Mouse (Mus musculus): ENCODE data around the gene Apobec2. TPM values are rescaled to one million over a fixed set of nuclear protein-coding genes. Genes with fewer than 3 reads are reported as not detected.

The Apobec2 gene
- polyA plus RNA-seq, 1 experiment, result 11.2 TPM

DNA sequence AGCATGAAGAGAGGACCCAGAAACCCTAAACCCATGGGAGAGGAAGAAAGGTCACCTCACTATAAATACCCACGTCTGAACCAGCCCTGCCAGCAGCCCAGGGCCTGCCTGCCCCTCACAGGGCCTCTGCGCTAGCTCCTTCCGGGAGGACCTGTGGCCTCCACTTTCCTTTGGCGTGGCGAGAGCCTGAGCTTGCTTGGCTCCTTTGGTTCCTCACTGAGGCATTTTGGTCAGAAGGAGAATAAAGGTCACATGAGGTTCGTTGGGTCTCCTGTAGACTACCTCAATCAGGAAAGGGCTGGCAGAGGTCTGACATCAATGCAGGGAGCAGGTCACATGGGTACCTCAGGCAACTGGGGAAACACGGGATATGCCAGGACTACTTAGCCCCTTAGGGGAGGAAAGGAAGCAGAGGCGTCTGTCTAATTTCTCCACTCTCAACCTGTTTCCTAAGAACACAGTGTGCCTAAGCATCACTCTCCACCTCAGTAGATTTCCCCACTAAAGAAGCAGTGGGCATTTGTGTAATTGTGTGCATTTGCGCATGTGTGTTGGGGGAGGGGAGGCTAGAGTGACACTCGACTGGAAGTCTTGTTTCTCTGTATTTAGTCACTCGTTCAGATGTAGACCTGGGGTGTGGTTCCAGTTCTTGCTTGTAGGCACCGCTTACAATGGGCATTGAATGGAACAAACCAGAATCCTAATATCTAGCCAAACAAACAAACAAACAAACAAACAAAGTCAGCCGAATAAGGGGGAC, 5.6 kb downstream of the Apobec2 start:
- Histone ChIP-seq H3K27ac (replicated peaks; ENCODE audit: low read depth, low read length) (no peak overlapping the region), H3K4me3 (ENCODE audit: insufficient read depth, low read depth, low read length) (no peak overlapping the region), H3K4me1 (ENCODE audit: control insufficient read depth, insufficient read depth, insufficient read length, low read length) (peaks cover 6% of the 10 kb centered on the region)

- Histone ChIP-seq H3K27ac (replicated peaks; ENCODE audit: low read depth, low read length) (no peak overlapping the region), H3K4me3 (ENCODE audit: insufficient read depth, low read depth, low read length) (no peak overlapping the region), H3K4me1 (ENCODE audit: control insufficient read depth, insufficient read depth, insufficient read length, low read length) (peaks cover 6% of the 10 kb centered on the region)
Measured at GRCm38 (mm10) chr17:48425823-48426612, 6.7 kb downstream of the Apobec2 start.

GRCm38 (mm10) chr17:48424237-48424636, 8.5 kb downstream of the Apobec2 start:
- no peak overlapping the region for H3K4me3 ChIP-seq (ENCODE audit: insufficient read depth, low read depth, low read length)
- peaks cover 6% of the 10 kb centered on the region for H3K4me1 ChIP-seq (ENCODE audit: control insufficient read depth, insufficient read depth, insufficient read length, low read length)
- H3K27ac ChIP-seq (replicated peaks; ENCODE audit: low read depth, low read length), result no peak overlapping the region

GRCm38 (mm10) chr17:48419571-48419970, 13.2 kb downstream of the Apobec2 start:
- no peak overlapping the region for H3K4me3 ChIP-seq (ENCODE audit: insufficient read depth, low read depth, low read length)
- no peak overlapping the region for H3K27ac ChIP-seq (replicated peaks; ENCODE audit: low read depth, low read length)

DNA sequence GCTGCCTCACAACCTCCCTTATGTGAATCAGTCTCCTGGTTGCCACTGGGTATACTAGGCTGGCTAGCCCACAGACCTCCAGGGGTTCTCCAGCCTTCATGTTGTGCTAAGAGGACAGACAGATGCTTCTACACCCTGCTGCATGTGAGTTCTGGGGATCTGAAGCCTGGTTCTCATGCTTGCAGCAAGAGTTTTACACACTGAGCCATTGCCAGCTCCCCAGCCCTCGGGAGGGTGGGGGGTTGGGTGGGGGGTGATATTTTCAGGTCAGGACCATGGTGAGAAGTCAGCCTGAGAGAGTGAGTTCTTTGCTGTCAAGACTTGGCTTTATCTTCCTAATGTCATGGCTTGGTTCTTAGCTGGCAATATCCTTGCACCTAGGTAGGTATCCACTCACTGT, 13.9 kb downstream of the Apobec2 start:
- Histone ChIP-seq H3K27ac (replicated peaks; ENCODE audit: low read depth, low read length) (no peak overlapping the region), H3K4me1 (ENCODE audit: control insufficient read depth, insufficient read depth, insufficient read length, low read length) (no peaks in the 10 kb centered on the region), H3K4me3 (ENCODE audit: insufficient read depth, low read depth, low read length) (no peak overlapping the region)

More at GRCm38 (mm10) chr17:48419571-48419970, 13.2 kb downstream of the Apobec2 start:
- no peaks in the 10 kb centered on the region for H3K4me1 ChIP-seq (ENCODE audit: control insufficient read depth, insufficient read depth, insufficient read length, low read length)

- no peaks in the 10 kb centered on the region for H3K4me1 ChIP-seq (ENCODE audit: control insufficient read depth, insufficient read depth, insufficient read length, low read length)
- H3K27ac ChIP-seq (replicated peaks; ENCODE audit: low read depth, low read length), result no peak overlapping the region
- H3K4me3 ChIP-seq (ENCODE audit: insufficient read depth, low read depth, low read length), result no peak overlapping the region; the same call in 1 of the 2 replicates
Measured at GRCm38 (mm10) chr17:48418174-48418573, 14.6 kb downstream of the Apobec2 start.

- H3K4me3 ChIP-seq (ENCODE audit: insufficient read depth, low read depth, low read length), result no peak overlapping the region
Measured at GRCm38 (mm10) chr17:48417521-48417920, 15.2 kb downstream of the Apobec2 start.

GRCm38 (mm10) chr17:48416425-48417195, 16.1 kb downstream of the Apobec2 start:
- Histone ChIP-seq H3K4me1 (ENCODE audit: control insufficient read depth, insufficient read depth, insufficient read length, low read length) (no peaks in the 10 kb centered on the region), H3K4me3 (ENCODE audit: insufficient read depth, low read depth, low read length) (no peak overlapping the region), H3K27ac (replicated peaks; ENCODE audit: low read depth, low read length) (no peak overlapping the region; the same call in 1 of the 2 replicates)

More at GRCm38 (mm10) chr17:48417521-48417920, 15.2 kb downstream of the Apobec2 start:
- Histone ChIP-seq H3K4me1 (ENCODE audit: control insufficient read depth, insufficient read depth, insufficient read length, low read length) (no peaks in the 10 kb centered on the region), H3K27ac (replicated peaks; ENCODE audit: low read depth, low read length) (no peak overlapping the region)

DNA sequence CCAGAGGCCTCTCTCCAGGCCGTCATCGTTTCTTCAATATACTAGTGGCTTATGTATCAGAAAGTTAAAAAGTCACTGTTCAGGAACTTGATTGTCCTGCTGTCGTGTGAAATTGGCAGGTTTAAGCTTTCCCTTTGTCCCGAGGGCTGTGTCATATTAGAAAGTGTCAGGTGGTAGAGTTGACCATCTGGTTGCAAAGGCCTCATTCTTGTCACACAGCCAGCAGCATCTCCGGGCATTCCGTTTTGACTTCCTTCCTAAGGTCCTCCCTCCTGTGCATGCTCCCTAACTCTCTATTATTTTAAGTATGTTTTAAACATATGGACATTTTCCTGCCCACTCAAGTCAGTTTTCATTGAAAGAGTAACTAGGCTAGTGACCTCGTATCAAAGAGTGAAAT, 16.7 kb downstream of the Apobec2 start:
- no peak overlapping the region for H3K4me3 ChIP-seq (ENCODE audit: insufficient read depth, low read depth, low read length)
- H3K4me1 ChIP-seq (ENCODE audit: control insufficient read depth, insufficient read depth, insufficient read length, low read length), result peaks cover 2% of the 10 kb centered on the region; the same call in 1 of the 2 replicates
- H3K27ac ChIP-seq (replicated peaks; ENCODE audit: low read depth, low read length), result peak overlapping the region; percentile 42; the same call in 1 of the 2 replicates

GRCm38 (mm10) chr17:48411241-48411640, 21.5 kb downstream of the Apobec2 start:
- H3K27ac ChIP-seq (replicated peaks; ENCODE audit: low read depth, low read length), result no peak overlapping the region

GRCm38 (mm10) chr17:48410299-48410785, 22.4 kb downstream of the Apobec2 start:
- H3K27ac ChIP-seq (replicated peaks; ENCODE audit: low read depth, low read length), result peak overlapping the region; percentile 94
- H3K4me1 ChIP-seq (ENCODE audit: control insufficient read depth, insufficient read depth, insufficient read length, low read length), result peaks cover 2% of the 10 kb centered on the region; the same call in 1 of the 2 replicates
- peak overlapping the region; percentile 78 for H3K4me3 ChIP-seq (ENCODE audit: insufficient read depth, low read depth, low read length)

More at GRCm38 (mm10) chr17:48411241-48411640, 21.5 kb downstream of the Apobec2 start:
- H3K4me1 ChIP-seq (ENCODE audit: control insufficient read depth, insufficient read depth, insufficient read length, low read length), result peaks cover 2% of the 10 kb centered on the region; the same call in 1 of the 2 replicates
- H3K4me3 ChIP-seq (ENCODE audit: insufficient read depth, low read depth, low read length), result no peak overlapping the region

DNA sequence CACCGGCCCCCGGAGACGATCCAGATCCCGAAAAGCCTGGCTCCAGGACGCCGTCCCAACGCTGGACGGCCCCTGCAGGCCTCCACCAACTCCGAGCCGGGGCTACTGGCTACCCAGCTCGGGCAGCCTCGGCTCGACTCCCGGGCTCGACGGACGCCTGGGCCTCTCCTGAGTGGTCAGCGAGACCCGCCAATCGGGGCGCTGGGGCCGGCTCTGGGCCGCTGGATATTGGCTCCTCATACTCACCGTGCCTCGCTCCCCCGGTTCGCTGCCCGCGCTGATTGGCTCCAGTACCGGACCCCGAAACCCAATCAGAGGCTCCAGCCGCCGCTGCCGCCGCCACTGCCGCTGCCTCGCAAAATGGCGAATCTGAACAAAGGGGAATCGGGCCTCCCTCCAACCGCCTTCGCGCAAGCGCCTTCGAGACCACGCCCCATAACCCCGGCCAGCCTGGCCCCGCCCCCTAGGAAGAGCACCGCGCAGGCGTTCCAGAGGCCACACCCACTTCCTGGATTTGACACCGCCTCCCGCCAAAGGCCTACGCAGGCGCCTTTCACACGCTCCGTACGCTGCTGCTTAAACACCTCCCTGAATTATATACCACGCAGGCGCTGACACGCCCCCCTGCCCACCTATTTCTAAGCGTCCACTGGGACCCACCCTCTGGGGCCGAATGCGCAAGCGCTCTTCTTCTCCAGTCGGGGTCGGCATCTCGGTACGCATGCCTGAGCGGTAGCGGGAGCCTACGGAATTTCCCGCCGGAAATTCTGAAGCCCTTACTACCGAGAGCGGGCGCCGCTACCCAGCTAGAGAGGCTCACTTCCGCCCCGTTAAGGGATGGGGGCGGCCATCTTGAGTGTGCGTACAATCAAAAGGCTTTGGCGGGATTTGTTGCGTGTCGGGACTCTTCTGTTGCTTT, 23.1 kb downstream of the Apobec2 start, which contains the start of the genes Nfya and Oard1:
Gene Nfya, minus strand, starts transcription at position 527 of the 919 bp plus-strand sequence.
Gene Oard1, plus strand, starts transcription at position 635 of the 919 bp plus-strand sequence.
- H3K4me1 ChIP-seq (ENCODE audit: control insufficient read depth, insufficient read depth, insufficient read length, low read length), result peaks cover 2% of the 10 kb centered on the region; the same call in 1 of the 2 replicates
- peak within 1 kb of the TSS; percentile 99 for H3K4me3 ChIP-seq (ENCODE audit: insufficient read depth, low read depth, low read length)
- peak within 1 kb of the TSS; percentile 97 for H3K27ac ChIP-seq (replicated peaks; ENCODE audit: low read depth, low read length)

DNA sequence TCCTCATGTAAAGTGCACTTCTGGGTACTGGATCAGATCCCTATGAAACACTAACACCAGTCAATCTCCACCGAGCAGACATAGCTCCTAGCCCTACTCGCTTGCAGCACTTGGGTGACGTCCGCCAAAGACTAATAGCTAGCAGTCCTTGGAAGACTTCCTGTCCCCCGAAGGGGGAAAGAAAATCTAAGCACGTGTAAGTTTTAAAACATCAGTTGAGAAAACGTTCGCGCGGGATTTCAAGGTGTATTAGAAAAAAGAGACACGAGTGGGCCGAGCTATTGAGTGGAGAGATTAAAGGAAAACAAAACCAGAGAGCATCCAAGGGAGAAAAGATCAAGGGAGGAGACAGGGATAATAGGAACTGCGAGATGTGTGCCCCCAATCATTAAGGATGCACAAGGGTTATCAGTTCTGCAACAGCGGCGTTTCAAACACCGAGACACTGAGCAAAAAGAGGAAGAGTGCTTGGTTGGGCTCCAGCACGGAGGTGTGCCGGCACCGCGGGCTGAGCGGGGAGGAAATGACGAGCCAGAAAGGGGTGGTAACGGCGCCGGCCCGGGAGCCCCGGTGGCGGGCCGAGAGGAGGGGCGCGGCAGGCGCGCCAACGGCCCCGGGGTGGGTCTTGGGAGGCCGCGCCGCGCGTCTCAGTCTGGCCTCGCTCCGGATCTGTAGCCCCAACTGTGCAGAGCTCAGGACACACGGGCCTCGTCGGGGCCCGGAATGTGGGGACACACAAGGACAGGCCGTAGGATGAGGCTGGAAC, 24.0 kb downstream of the Apobec2 start:
- peaks cover 2% of the 10 kb centered on the region; the same call in 1 of the 2 replicates for H3K4me1 ChIP-seq (ENCODE audit: control insufficient read depth, insufficient read depth, insufficient read length, low read length)
- H3K27ac ChIP-seq (replicated peaks; ENCODE audit: low read depth, low read length), result peak overlapping the region; percentile 97
- H3K4me3 ChIP-seq (ENCODE audit: insufficient read depth, low read depth, low read length), result peak overlapping the region; percentile 99

Data from brown adipose tissue, adult 24 weeks (tissue).